Mouse (Mus musculus) heart, embryonic 14.5 days (tissue): ENCODE measurements at regions not wholly inside any gene's neighbourhood (a gene's known extent, or its start where the extent isn't known, plus 50 kb on each side); places are given as distances from the start of the nearest gene placed in this dataset.
"Not testable (repeated sequence)": the region's sequence is repeated elsewhere in the genome, so short reads cannot be mapped to it uniquely, and the experiment has no call there.

ENCODE experiments used
- ATAC-seq: fragments of 200-750 bp; cut with Nextera tagmentation; 2 replicates; pipeline ENCODE4 v1.8.0; 2017; ENCODE audit warnings: low read depth, moderate TSS enrichment; ENCODE audit not compliant: insufficient number of reproducible peaks, insufficient read depth, low FRiP score
- H3K27ac ChIP-seq, 2 experiments: fragments of 200-500 bp in 1 of 2; fragments of 300-500 bp in 1 of 2; sonication (generic) in 1 of 2; replicated peaks in 1 of 2; 2 replicates each; pipeline ENCODE4 v1.5.1; 2012 to 2014; ENCODE audit warnings: low read depth in 2 of 2, low read length in 2 of 2, control low read depth in 1 of 2, mild to moderate bottlenecking in 1 of 2, mixed read lengths in 1 of 2; ENCODE audit not compliant: control insufficient read depth in 1 of 2, insufficient read depth in 1 of 2
- H3K27me3 ChIP-seq: fragments of 300-500 bp; sonication (generic); 2 replicates; pipeline ENCODE4 v1.6.1; 2014; ENCODE audit warnings: mild to moderate bottlenecking, low read length, control low read depth; ENCODE audit not compliant: control insufficient read depth, insufficient read depth
- H3K36me3 ChIP-seq: fragments of 300-500 bp; sonication (generic); 2 replicates; pipeline ENCODE4 v1.6.1; 2014; ENCODE audit warnings: mild to moderate bottlenecking, control low read depth, low read length, mixed read lengths; ENCODE audit not compliant: control insufficient read depth, insufficient read depth
- H3K4me1 ChIP-seq, 2 experiments: fragments of 200-500 bp in 1 of 2; fragments of 300-500 bp in 1 of 2; sonication (generic) in 1 of 2; 2 replicates each; pipeline ENCODE4 v1.6.1; 2012 to 2014; ENCODE audit warnings: low read length in 2 of 2, control low read depth in 1 of 2, mixed read lengths in 1 of 2; ENCODE audit not compliant: control insufficient read depth in 2 of 2, insufficient read depth in 2 of 2
- H3K4me2 ChIP-seq: fragments of 300-500 bp; sonication (generic); 2 replicates; pipeline ENCODE4 v1.6.1; 2014; ENCODE audit warnings: mild to moderate bottlenecking, low read length
- H3K4me3 ChIP-seq, 2 experiments: fragments of 200-500 bp in 1 of 2; fragments of 300-500 bp in 1 of 2; sonication (generic) in 1 of 2; 2 replicates each; pipeline ENCODE4 v1.5.1; 2012 to 2014; ENCODE audit warnings: low read length in 2 of 2, mild to moderate bottlenecking in 2 of 2, control low read depth in 1 of 2, low read depth in 1 of 2, moderate library complexity in 1 of 2; ENCODE audit not compliant: control insufficient read depth in 1 of 2, insufficient read depth in 1 of 2
- H3K9ac ChIP-seq: fragments of 300-500 bp; sonication (generic); 2 replicates; pipeline ENCODE4 v1.6.1; 2014; ENCODE audit warnings: mild to moderate bottlenecking, low read length
- H3K9me3 ChIP-seq: fragments of 300-500 bp; sonication (generic); 2 replicates; pipeline ENCODE4 v1.6.1; 2016; ENCODE audit warnings: low read length, control low read depth; ENCODE audit not compliant: control insufficient read depth
- WGBS: fragments of 180-500 bp; shearing (Covaris S2); extraction: QIAGEN DNeasy Blood & Tissue Kit; methylation state at CpG from one replicate; pipeline ENCODE4 v1.1.7; 2014; 5-methylcytosine and 5-hydroxymethylcytosine counted together

DNA sequence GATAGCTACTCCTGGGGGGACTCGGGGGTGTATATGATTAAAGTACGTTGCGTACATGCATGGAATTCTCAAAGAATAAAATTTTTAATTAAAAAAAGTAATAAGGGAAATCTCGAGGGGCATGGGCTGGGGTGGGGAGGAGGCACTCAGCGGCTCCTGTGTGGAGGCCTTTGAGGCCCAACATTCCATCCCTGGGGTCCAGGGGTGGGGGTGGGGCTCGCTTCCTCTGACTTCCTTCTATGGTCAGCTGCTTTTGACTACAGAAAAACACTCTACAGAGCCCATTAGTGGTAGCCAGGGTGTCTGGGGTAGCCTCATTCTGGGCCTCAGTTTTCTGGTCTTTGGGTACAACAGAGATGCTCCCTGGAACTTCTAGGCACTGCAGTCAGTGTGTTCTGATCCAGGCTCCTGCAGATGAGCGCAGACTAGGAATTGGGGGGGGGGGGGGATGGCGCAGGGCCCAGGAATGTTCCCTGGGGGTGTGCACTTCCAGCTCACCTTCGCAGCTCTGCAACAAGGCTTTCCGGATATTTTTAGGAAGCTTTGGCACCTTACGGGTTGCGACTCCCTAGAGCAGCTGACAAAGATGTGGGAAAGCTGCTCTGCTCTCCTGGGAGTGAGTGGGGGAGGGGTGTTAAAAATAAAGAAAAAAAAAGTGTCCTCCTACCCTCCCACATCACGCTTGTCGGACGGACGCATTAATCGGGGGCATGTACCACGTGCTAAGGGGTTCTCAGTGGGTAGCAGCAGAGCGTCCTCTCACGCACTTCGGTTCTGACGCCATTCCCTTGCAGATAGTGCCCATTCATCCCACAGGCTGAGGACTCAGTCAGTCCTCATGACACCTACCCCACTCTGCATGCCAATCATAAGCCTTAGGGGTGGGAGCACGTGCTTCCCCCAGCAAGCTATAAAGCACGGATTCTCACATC, 89.1 kb downstream of the Rhob start:
- Histone ChIP-seq H3K27ac (no peak overlapping the region), H3K4me3 (peak overlapping the region; percentile 7 to 16), H3K36me3 (no peaks in the 10 kb centered on the region), H3K9ac (0 out of 2 replicates have a peak overlapping the region, but pooled peaks have one; percentile 41), H3K4me2 (peak overlapping the region; percentile 56), H3K4me1 (peaks cover 8 to 10% of the 10 kb centered on the region in 2 experiments), H3K9me3 (no peaks in the 10 kb centered on the region; the same call in 1 of the 2 replicates), H3K27me3 (no peaks in the 10 kb centered on the region)
- no peak for ATAC-seq
- WGBS, result 20% methylated on average over 24 of the region's 24 CpGs

DNA sequence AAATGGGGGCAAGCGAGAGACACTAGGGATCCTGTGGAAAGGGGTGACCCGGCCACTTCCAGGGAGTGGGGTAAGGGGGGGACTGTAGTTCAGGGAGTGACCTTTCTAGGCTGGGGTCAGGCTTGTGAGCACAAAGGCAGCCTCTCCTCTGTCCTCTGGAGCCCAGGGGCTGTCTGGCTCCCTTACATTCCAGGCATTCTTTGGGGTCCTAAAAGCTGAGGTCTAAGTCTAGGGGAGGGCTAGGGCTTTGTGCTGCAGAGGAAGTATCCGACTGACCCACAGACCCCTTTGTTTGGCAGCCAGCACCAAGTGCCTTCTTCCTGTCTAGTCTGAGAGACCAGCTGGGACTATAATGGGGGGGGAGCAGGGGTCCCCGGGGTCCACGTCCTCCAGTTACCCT, 88.9 kb downstream of the Hs1bp3 start:
- H3K4me2 ChIP-seq, result no peak overlapping the region
- ATAC-seq, result peak; percentile 64

GRCm38 (mm10) chr12:8401376-8401775, 88.1 kb downstream of the Hs1bp3 start:
- H3K4me3 ChIP-seq, result no peak overlapping the region

More for the DNA sequence above, 88.9 kb downstream of the Hs1bp3 start:
- H3K36me3 ChIP-seq, result no peaks in the 10 kb centered on the region
- H3K4me3 ChIP-seq, result no peak overlapping the region
- no peak overlapping the region for H3K9ac ChIP-seq
- WGBS, result 23% methylated on average over 5 of the region's 5 CpGs
- H3K4me1 ChIP-seq, result peaks cover 13 to 14% of the 10 kb centered on the region in 2 experiments
- H3K27ac ChIP-seq, result peak overlapping the region; percentile 2 to 7; a peak in 2 of 4 replicates
- no peaks in the 10 kb centered on the region for H3K27me3 ChIP-seq
- no peaks in the 10 kb centered on the region for H3K9me3 ChIP-seq

GRCm38 (mm10) chr12:8400345-8401130, 87.3 kb downstream of the Hs1bp3 start:
- H3K9me3 ChIP-seq, result no peaks in the 10 kb centered on the region
- H3K27ac ChIP-seq, result peak overlapping the region; percentile 19 to 25; a peak in 2 of 4 replicates
- no peak overlapping the region for H3K9ac ChIP-seq
- ATAC-seq, result no peak
- WGBS, result 66% methylated on average over 10 of the region's 10 CpGs
- peaks cover 13 to 14% of the 10 kb centered on the region in 2 experiments for H3K4me1 ChIP-seq
- H3K36me3 ChIP-seq, result no peaks in the 10 kb centered on the region
- no peak overlapping the region for H3K4me2 ChIP-seq
- no peaks in the 10 kb centered on the region for H3K27me3 ChIP-seq
- H3K4me3 ChIP-seq, result no peak overlapping the region

More at GRCm38 (mm10) chr12:8401376-8401775, 88.1 kb downstream of the Hs1bp3 start:
- H3K9ac ChIP-seq, result no peak overlapping the region
- peaks cover 13 to 14% of the 10 kb centered on the region in 2 experiments for H3K4me1 ChIP-seq
- no peaks in the 10 kb centered on the region for H3K36me3 ChIP-seq
- no peak overlapping the region for H3K27ac ChIP-seq
- WGBS, result 80% methylated on average over 2 of the region's 2 CpGs
- no peaks in the 10 kb centered on the region for H3K27me3 ChIP-seq
- H3K4me2 ChIP-seq, result no peak overlapping the region
- ATAC-seq, result no peak
- no peaks in the 10 kb centered on the region for H3K9me3 ChIP-seq

- Histone ChIP-seq H3K9ac (no peak overlapping the region), H3K27me3 (no peaks in the 10 kb centered on the region), H3K36me3 (no peaks in the 10 kb centered on the region), H3K4me3 (no peak overlapping the region), H3K4me1 (peaks cover 16 to 23% of the 10 kb centered on the region in 2 experiments), H3K9me3 (no peaks in the 10 kb centered on the region), H3K4me2 (no peak overlapping the region), H3K27ac (no peak overlapping the region)
- no peak for ATAC-seq
- 70% methylated on average over 3 of the region's 3 CpGs for WGBS
These were observed 85.6 kb downstream of the Hs1bp3 start for GRCm38 (mm10) chr12:8398852-8399251.

GRCm38 (mm10) chr12:8396408-8396807, 83.2 kb downstream of the Hs1bp3 start:
- H3K27ac ChIP-seq, H3K9me3 ChIP-seq, H3K4me1 ChIP-seq, H3K4me3 ChIP-seq, H3K4me2 ChIP-seq, ATAC-seq, H3K27me3 ChIP-seq, H3K36me3 ChIP-seq, H3K9ac ChIP-seq: not testable (repeated sequence)
- WGBS, result 60% methylated on average over 6 of the region's 6 CpGs

DNA sequence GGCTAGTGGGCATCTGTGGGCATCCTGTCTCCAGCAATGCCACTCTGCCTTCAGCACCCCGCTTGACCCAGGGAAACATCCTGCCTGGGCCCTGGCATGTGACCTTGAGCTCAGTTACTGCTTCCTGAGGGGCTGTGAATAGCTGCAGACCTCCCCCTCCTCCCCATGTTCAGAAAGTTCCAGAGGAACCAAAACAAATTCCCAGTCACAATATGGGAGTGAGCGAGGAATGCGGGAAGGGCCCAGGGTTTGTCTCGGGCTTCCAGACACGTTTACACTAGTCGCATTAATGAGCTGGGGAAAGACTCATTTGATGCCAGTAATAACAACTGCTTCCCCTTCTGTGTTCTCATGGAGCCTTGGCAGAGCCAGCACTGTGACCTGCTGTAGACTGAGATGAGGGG, 81.7 kb downstream of the Hs1bp3 start:
- H3K36me3 ChIP-seq, result no peaks in the 10 kb centered on the region
- H3K9me3 ChIP-seq, result no peaks in the 10 kb centered on the region
- peaks cover 4 to 8% of the 10 kb centered on the region in 2 experiments; a peak in 2 of 4 replicates for H3K4me1 ChIP-seq
- H3K4me2 ChIP-seq, result no peak overlapping the region
- H3K4me3 ChIP-seq, result no peak overlapping the region
- no peak overlapping the region for H3K9ac ChIP-seq
- WGBS, result 58% methylated on average over 6 of the region's 6 CpGs
- H3K27me3 ChIP-seq, result no peaks in the 10 kb centered on the region
- peak overlapping the region; percentile 23 to 69 for H3K27ac ChIP-seq
- ATAC-seq, result peak; percentile 77
